Mouse (Mus musculus): Measurements from ENCODE around the gene A930017K11Rik. TPM values are rescaled to one million over a fixed set of nuclear protein-coding genes. Genes with fewer than 3 reads are reported as not detected.

Gene A930017K11Rik
- total RNA-seq (2017) = not detected in 2 replicates

GRCm38 (mm10) chr17:25951803-25952623, at the start of gene A930017K11Rik:
TSS of gene A930017K11Rik (minus strand) at chr17:25952565.
- no peak for ATAC-seq (replicated peaks; ENCODE audit: low read depth, poor library complexity, severe bottlenecking)

GRCm38 (mm10) chr17:25998425-25998824, 46.1 kb upstream of the A930017K11Rik start:
- no peak for ATAC-seq (replicated peaks; ENCODE audit: low read depth, poor library complexity, severe bottlenecking)

- ATAC-seq (replicated peaks; ENCODE audit: low read depth, poor library complexity, severe bottlenecking) = no peak
Measured at GRCm38 (mm10) chr17:25993489-25993888, 41.1 kb upstream of the A930017K11Rik start.

- ATAC-seq (replicated peaks; ENCODE audit: low read depth, poor library complexity, severe bottlenecking) = no peak
Measured at GRCm38 (mm10) chr17:25992274-25992673, 39.9 kb upstream of the A930017K11Rik start.

GRCm38 (mm10) chr17:25990331-25990730, 38.0 kb upstream of the A930017K11Rik start:
- peak; percentile 59 for ATAC-seq (replicated peaks; ENCODE audit: low read depth, poor library complexity, severe bottlenecking)

GRCm38 (mm10) chr17:25985306-25986294, 33.2 kb upstream of the A930017K11Rik start, which contains the start of gene Capn15:
TSS of gene Capn15 (minus strand) at chr17:25985796.
- peak; percentile 84 for ATAC-seq (replicated peaks; ENCODE audit: low read depth, poor library complexity, severe bottlenecking)

GRCm38 (mm10) chr17:25984556-25985305, 32.4 kb upstream of the A930017K11Rik start:
- no peak for ATAC-seq (replicated peaks; ENCODE audit: low read depth, poor library complexity, severe bottlenecking)

GRCm38 (mm10) chr17:25984066-25984465, 31.7 kb upstream of the A930017K11Rik start:
- no peak for ATAC-seq (replicated peaks; ENCODE audit: low read depth, poor library complexity, severe bottlenecking)

GRCm38 (mm10) chr17:25982913-25983312, 30.5 kb upstream of the A930017K11Rik start:
- no peak for ATAC-seq (replicated peaks; ENCODE audit: low read depth, poor library complexity, severe bottlenecking)

- no peak for ATAC-seq (replicated peaks; ENCODE audit: low read depth, poor library complexity, severe bottlenecking)
Measured at GRCm38 (mm10) chr17:25980854-25981253, 28.5 kb upstream of the A930017K11Rik start.

GRCm38 (mm10) chr17:25979829-25980738, 27.7 kb upstream of the A930017K11Rik start:
- no peak for ATAC-seq (replicated peaks; ENCODE audit: low read depth, poor library complexity, severe bottlenecking)

GRCm38 (mm10) chr17:25970954-25971707, 18.8 kb upstream of the A930017K11Rik start:
- no peak for ATAC-seq (replicated peaks; ENCODE audit: low read depth, poor library complexity, severe bottlenecking)

- ATAC-seq (replicated peaks; ENCODE audit: low read depth, poor library complexity, severe bottlenecking) = no peak
Measured at GRCm38 (mm10) chr17:25970448-25970847, 18.1 kb upstream of the A930017K11Rik start.

GRCm38 (mm10) chr17:25968176-25968575, 15.8 kb upstream of the A930017K11Rik start:
- ATAC-seq (replicated peaks; ENCODE audit: low read depth, poor library complexity, severe bottlenecking) = no peak

GRCm38 (mm10) chr17:25967652-25968051, 15.3 kb upstream of the A930017K11Rik start:
- no peak for ATAC-seq (replicated peaks; ENCODE audit: low read depth, poor library complexity, severe bottlenecking)

- ATAC-seq (replicated peaks; ENCODE audit: low read depth, poor library complexity, severe bottlenecking) = no peak
Measured at GRCm38 (mm10) chr17:25964271-25964670, 11.9 kb upstream of the A930017K11Rik start.

- ATAC-seq (replicated peaks; ENCODE audit: low read depth, poor library complexity, severe bottlenecking) = no peak
Measured at GRCm38 (mm10) chr17:25962413-25962905, 10.1 kb upstream of the A930017K11Rik start.

- ATAC-seq (replicated peaks; ENCODE audit: low read depth, poor library complexity, severe bottlenecking) = peak; percentile 61
Measured at GRCm38 (mm10) chr17:25961566-25961965, 9.2 kb upstream of the A930017K11Rik start.

All from common myeloid progenitor, adult 5-6 weeks (primary cell).